Mouse (Mus musculus): ENCODE results near the gene Krt80. TPM values are rescaled to one million over a fixed set of nuclear protein-coding genes. Genes with fewer than 3 reads are reported as not detected.

Gene Krt80
- polyA plus RNA-seq (2014; fragmentation: Illumina TruSeq; extraction: RNeasy Lipid Tissue Mini Kit (QIAGEN cat#74804); ENCODE audit: low read depth, low replicate concordance): not detected

DNA sequence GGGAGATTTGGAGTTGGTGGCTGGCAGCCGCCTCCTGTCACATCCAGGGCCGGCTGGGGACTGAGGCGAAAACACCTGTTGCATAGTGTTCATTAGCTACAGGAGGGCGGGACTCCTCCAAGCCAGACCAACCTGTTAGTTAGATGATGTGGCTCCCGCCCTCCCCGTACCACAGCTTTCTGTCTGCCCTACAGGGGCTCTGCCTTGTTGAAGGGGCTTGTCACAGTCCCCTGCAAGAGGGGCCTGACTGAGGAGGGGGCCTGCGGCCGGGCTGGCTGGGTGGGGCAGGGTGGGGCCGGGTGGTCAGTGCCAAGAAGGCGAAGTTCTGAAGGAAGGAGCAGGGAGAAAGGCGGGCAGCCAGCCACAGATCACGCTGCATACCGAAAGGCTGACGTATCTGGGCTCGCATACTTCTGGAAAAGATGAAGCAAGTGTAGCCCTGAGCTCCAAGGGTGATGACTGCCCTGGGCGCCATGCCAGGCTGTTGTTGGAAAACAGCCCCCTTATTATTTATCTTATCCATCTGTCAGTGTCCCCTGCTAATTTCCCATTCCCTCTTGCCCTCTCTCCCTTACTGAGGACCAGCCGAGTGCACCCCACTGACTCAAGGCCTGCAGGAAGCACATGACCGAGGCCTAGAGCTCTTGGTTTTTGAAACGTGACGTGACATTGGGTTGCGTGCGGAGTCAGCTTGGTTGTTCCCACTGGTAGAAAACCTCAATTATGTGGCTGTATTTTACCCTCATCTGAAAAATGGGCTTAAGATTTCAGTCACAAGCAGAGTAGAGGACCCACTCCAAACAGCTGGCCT is at the start of gene Krt80:
Gene Krt80 (minus strand): TSS at position 62 of the 811 bp plus-strand sequence.

DNA sequence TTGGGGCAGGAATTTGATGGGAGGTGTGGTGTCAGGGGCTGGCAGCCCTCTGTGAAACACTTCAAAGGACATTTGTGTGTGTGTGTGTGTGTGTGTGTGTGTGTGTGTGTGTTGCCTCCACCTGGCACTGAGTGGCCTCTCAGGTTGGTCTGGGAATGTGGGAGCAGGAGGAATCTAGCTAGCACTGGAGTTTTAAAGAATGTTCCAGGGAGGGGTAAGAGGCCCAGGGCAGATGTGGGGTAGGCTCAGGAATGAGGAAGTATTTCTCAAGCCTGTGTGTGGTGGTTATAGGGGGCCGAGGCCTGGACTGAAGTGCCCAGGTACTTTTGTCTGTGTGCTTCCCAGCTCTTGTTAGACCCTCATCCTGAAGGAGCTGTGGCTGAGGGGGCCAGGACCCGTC is 40.8 kb upstream of the Krt80 start, which contains the start of gene Krt7:
Gene Krt7 (plus strand): TSS at position 269 of the 400 bp plus-strand sequence.

Other genes with a start within 250 kb of the Krt80 start
- 1.5 TPM for gene Acvrl1, start 241.6 kb downstream of the Krt80 start, polyA plus RNA-seq (2014; fragmentation: Illumina TruSeq; extraction: RNeasy Lipid Tissue Mini Kit (QIAGEN cat#74804); ENCODE audit: low read depth, low replicate concordance)
- gene Acvr1b, start 196.1 kb downstream of the Krt80 start, polyA plus RNA-seq (2014; fragmentation: Illumina TruSeq; extraction: RNeasy Lipid Tissue Mini Kit (QIAGEN cat#74804); ENCODE audit: low read depth, low replicate concordance): 38.2 TPM
- gene Grasp, start 146.0 kb downstream of the Krt80 start, polyA plus RNA-seq (2014; fragmentation: Illumina TruSeq; extraction: RNeasy Lipid Tissue Mini Kit (QIAGEN cat#74804); ENCODE audit: low read depth, low replicate concordance): not detected
- 5.3 TPM for gene Nr4a1, start 115.9 kb downstream of the Krt80 start, polyA plus RNA-seq (2014; fragmentation: Illumina TruSeq; extraction: RNeasy Lipid Tissue Mini Kit (QIAGEN cat#74804); ENCODE audit: low read depth, low replicate concordance)
- not detected for gene Atg101, start 85.9 kb downstream of the Krt80 start, polyA plus RNA-seq (2014; fragmentation: Illumina TruSeq; extraction: RNeasy Lipid Tissue Mini Kit (QIAGEN cat#74804); ENCODE audit: low read depth, low replicate concordance)
- not detected for gene 6030408B16Rik, start 77.0 kb downstream of the Krt80 start, polyA plus RNA-seq (2014; fragmentation: Illumina TruSeq; extraction: RNeasy Lipid Tissue Mini Kit (QIAGEN cat#74804); ENCODE audit: low read depth, low replicate concordance)
- 5.0 TPM for gene Krt7, start 40.9 kb upstream of the Krt80 start, polyA plus RNA-seq (2014; fragmentation: Illumina TruSeq; extraction: RNeasy Lipid Tissue Mini Kit (QIAGEN cat#74804); ENCODE audit: low read depth, low replicate concordance)
- gene Krt87, start 68.6 kb upstream of the Krt80 start, polyA plus RNA-seq (2014; fragmentation: Illumina TruSeq; extraction: RNeasy Lipid Tissue Mini Kit (QIAGEN cat#74804); ENCODE audit: low read depth, low replicate concordance): 0.50 TPM
- not detected for gene Krt88, start 77.6 kb upstream of the Krt80 start, polyA plus RNA-seq (2014; fragmentation: Illumina TruSeq; extraction: RNeasy Lipid Tissue Mini Kit (QIAGEN cat#74804); ENCODE audit: low read depth, low replicate concordance)
- gene Krt81, start 93.6 kb upstream of the Krt80 start, polyA plus RNA-seq (2014; fragmentation: Illumina TruSeq; extraction: RNeasy Lipid Tissue Mini Kit (QIAGEN cat#74804); ENCODE audit: low read depth, low replicate concordance): not detected
- gene Krt86, start 103.3 kb upstream of the Krt80 start, polyA plus RNA-seq (2014; fragmentation: Illumina TruSeq; extraction: RNeasy Lipid Tissue Mini Kit (QIAGEN cat#74804); ENCODE audit: low read depth, low replicate concordance): not detected
- gene Krt83, start 121.3 kb upstream of the Krt80 start, polyA plus RNA-seq (2014; fragmentation: Illumina TruSeq; extraction: RNeasy Lipid Tissue Mini Kit (QIAGEN cat#74804); ENCODE audit: low read depth, low replicate concordance): not detected
- not detected for gene Gm49425, start 147.1 kb upstream of the Krt80 start, polyA plus RNA-seq (2014; fragmentation: Illumina TruSeq; extraction: RNeasy Lipid Tissue Mini Kit (QIAGEN cat#74804); ENCODE audit: low read depth, low replicate concordance)
- gene Krt84, start 162.7 kb upstream of the Krt80 start, polyA plus RNA-seq (2014; fragmentation: Illumina TruSeq; extraction: RNeasy Lipid Tissue Mini Kit (QIAGEN cat#74804); ENCODE audit: low read depth, low replicate concordance): not detected
- not detected for gene Krt82, start 180.5 kb upstream of the Krt80 start, polyA plus RNA-seq (2014; fragmentation: Illumina TruSeq; extraction: RNeasy Lipid Tissue Mini Kit (QIAGEN cat#74804); ENCODE audit: low read depth, low replicate concordance)
- gene Krt90, start 192.8 kb upstream of the Krt80 start, polyA plus RNA-seq (2014; fragmentation: Illumina TruSeq; extraction: RNeasy Lipid Tissue Mini Kit (QIAGEN cat#74804); ENCODE audit: low read depth, low replicate concordance): not detected
- not detected for gene Krt75, start 203.7 kb upstream of the Krt80 start, polyA plus RNA-seq (2014; fragmentation: Illumina TruSeq; extraction: RNeasy Lipid Tissue Mini Kit (QIAGEN cat#74804); ENCODE audit: low read depth, low replicate concordance)